Mouse (Mus musculus): ENCODE measurements around the gene Gnat1.

Gnat1 gene

DNA sequence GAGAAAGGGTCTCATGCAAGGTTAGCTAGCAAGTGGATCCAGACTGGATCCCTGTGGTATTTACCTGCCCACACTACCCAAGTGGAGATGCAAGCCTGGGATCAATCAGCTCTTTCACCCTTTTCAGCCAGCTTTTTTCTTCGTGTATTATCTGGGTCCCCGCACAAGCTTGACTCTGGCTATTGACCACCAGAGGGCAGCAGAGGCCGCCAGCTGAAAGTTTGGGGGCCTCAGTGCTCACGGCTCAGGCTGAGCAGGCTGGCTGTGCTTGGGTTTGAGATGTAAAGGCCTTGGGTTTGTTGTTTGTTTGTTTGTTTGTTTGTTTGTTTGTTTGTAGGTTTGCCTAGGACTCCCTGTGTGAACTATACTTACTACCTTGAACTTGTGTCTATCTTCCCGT lies 33.9 kb downstream of the Gnat1 start:
- peak; percentile 86 for DNase-seq (ENCODE audit: extremely low spot score)

DNA sequence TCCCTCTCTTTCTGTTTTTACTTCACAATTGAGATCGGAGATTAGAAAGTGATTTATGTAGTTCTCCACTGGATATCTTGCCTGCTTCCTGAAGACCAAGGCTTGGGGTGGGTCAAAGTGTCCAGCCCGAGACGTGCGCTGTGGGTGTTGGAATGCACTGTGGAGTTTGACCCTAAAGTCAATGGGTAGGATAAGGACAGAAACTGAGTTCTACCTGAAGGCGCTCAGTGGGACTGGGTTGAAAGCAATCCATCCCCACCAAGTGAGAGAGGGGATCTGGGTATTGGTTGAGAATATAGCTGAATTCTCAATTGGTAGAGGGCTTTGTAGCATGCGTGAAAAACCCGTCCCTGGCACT lies 34.4 kb downstream of the Gnat1 start:
- DNase-seq (ENCODE audit: extremely low spot score) = no peak

DNA sequence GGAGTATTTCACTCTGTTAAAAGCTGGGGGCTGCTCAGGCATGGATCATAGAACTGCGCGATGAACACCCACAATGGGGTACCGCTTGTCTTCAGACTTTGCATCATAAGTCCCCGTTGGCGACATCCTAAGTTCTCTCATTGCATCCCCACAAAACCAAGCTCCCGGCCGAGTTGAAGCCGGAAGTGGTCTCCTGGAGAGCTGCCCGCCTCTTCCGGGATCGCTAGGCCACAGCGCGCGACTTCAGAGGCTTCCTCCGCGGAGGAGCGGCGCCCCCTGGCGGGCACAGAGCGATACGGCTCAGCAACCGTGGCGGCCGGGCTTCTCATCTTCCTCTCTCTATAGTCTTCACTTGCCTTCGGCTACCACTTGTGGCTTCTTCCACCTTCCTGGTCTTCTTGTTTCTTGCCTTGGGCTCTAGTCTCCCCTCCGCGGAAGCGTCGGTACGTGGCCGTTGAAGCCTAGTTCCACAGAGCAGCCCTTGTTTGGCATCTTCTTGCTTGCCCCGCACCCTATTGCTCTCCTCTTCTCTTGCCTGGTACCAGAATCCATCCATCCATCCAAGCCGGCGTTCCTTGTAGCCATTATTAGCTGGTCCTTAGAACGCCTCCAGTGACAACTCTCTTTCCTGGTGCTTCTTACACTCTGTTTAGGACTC lies 34.9 kb downstream of the Gnat1 start:
- DNase-seq (ENCODE audit: extremely low spot score) = peak; percentile 89

DNA sequence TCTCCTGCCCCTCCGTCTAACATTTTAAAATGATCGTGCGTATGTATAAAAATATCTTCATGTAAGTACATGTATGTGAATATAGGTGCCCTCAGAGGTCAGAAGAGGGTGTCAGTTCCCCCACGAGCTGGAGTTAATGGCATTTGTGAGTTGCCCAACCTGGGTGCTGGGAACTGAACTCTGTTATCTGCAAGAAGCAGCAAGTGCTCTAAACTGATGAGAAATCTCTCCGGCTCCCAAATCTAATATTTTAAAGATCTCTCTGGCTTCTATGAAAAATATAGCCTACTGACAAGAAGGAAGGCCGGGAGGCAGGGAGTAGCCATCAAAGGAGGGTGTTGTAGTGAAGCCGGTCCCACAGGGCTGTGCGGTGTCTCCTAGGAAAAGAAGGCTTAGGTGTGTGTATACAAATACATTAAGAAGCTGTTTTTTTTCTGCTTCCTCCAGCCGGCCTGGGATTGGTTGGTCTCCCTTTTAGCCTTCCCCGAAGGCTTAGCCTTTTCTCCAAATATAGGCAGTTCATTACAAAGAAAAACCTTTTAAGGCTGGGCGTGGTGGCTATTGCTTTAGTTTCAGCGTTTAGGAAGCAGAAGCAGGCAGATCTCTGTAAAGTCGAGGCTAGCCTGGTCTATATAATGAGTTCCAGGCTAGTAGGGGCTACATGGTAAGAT lies 35.8 kb downstream of the Gnat1 start:
- no peak for DNase-seq (ENCODE audit: extremely low spot score)

DNA sequence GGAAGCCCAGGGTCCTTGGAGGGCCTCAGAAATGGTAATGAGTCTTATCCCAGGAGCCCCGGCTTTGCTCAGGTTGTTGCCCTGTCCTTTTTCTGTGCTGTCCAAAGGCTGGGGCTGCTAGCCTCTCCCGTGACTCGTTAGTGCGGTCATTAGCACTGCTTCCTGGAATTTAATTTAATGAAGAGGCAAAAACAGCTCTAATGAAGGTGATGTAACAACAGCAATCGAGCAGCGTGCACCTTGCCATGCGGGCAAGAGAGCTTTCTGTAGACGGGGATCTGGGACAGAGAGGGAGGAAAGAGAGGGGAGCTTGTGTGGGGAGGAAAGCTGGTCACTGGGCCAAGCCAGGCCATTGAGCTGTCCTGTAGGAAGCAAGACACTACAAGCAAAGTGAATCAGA lies 37.8 kb downstream of the Gnat1 start:
- no peak for DNase-seq (ENCODE audit: extremely low spot score)

DNA sequence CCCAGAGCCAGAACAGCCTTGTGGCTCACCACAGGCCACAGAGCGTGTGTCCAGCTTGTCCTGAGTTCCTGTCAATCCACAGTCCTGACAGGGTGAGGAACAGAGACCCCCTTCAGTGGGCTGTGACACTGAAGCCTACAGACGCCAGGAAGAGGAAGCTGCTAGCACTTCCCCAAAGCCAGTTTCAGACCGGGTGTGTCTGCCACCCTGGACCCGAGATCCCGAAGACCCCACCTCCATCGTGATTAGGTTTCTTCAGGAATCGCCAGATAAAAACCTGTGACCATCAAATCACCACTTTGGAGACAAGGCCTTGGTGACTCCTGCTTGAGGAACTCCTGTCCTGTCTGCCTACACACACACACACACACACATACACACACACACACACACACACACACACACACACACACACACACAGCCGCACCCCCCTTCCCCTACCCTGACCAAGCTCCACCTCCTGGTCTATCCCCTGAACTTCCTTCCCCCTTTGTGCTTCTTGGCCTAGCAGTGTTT lies 39.2 kb downstream of the Gnat1 start:
- DNase-seq (ENCODE audit: extremely low spot score) = no peak

DNA sequence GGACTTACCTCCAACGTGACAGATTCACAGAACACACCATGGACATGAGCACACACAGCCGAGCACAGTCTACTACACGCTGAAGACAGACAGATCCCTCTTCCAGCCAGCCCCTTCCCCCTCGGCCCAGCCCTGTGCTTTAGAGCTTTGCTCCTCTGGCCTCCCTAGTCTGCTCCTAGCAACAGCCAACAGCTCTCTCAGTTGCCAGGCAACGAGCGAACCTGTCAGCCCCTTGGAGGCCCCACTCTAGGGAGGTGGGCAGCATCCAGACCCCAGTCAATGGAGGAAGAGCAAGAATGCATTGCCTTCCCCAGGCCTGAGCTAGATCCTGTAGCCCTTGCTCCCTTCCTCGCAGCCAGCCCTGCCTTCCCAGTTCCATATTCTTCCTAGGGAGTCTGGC lies 42.4 kb downstream of the Gnat1 start:
- DNase-seq (ENCODE audit: extremely low spot score) = peak; percentile 72

DNA sequence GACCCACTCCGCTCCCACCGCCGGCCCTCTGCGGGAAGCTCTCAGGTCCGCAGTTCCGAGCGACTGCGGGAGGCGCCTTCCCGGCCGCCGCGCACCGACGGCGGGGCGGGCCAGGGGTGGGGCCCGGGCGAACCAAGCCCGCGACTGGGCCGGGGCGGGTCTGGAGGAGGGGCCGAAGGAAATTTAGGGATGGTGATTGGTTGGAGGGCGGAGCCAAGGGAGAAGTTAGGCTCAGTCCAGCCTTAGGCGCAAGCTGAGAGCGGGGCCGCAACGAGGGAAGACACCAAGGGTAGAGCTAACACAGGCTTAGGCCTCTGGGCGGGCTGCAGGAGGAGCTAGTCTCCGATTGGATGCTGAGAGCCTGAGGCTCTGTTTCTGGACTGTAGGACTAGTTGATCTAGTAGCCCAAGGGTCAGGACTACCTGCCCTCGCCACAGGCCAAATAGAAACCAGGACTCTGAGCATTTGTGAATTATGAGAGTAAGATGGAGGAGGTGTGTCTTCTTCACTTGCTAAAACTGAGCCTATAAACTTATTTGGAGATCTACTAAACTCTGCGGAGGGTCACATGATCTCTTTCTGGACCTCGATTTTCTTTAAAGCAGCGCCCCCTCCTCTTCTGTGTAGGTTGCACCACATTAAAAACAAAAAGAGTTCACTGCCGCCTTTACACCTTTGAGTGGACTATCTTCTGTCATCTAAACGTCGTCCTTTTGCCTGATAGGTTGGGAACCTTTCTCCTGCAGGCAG lies 44.1 kb downstream of the Gnat1 start, which contains the start of gene Gnai2:
Gnai2 (minus strand) TSS at position 89 of the 750 bp plus-strand sequence.
- DNase-seq (ENCODE audit: extremely low spot score) = peak; percentile 97

DNA sequence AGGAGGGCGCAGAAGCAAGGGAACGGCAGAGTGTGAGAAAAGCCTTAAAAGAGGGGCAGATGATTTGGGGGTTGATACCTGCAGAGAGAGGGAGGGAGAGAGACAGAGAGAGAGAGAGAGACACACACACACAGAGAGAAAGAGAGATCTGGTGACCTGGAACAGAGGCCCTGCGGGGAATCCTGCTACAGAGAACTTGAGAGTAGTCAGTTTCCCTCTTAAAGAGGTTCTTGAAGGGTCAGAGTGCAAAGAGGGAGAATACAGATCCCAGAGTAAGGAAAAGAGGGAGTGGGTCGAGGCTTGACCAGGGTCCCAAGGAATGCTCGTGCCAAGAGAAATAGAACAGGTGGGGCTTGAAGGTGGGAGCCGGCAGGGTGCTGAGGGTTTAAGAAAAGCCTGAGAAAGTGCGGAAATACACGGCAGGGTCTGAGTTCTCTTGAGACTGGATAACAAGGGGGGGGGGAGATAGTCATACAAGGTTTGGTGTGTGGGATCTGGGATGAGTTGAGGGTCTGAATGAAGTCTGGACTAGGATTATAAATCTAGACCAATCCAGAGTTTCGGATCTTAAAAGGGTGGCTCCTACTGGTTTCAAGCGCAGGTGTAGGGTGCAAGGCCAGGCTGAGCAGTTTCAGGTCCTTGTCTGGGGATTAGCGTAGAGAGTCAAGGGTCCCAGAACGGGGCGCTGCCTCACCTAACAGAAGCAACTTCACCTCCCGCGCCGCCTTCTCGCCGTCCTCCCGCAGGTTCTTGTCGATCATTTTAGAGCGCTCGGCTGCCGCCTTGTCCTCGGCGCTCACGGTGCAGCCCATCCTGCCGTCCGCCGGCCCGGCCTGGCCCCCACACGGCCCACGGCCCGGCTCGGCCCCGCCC lies 44.9 kb downstream of the Gnat1 start:
- no peak for DNase-seq (ENCODE audit: extremely low spot score)

DNA sequence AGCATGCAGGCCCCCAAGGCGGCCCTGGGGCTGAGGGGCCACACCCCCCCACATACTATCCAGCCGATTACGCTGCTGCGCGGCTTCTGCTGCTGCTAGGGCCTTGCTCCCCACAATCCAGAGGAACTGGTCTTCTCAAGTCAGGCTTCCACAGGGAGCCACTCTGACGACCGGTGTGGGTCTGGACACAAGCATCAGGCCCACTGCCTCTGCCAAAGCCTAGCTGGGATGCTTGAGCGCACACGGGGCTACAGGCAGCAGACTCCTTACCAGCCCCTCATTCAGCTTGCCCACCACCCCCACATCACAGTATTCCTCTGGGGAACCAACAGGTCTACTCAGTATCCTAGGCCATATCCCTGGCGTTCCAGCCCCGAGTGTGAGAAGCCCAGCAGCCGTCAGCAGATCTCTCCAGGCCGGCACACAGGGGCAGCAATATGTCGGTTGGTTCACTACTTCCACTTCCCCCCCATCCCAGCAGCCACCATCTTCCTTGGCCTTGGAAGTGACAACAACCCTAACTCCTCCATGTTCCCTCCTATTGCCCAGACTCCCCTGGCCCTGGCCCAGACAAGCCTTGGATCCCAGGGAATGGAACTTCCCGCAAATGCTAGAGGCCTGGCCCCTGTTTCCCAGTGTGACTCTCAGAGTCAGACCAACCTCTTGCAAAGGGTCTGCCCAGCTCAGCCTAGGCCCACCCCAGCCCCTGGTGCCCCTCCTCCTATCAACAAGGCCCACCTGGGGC lies 45.7 kb downstream of the Gnat1 start:
- DNase-seq (ENCODE audit: extremely low spot score) = peak; percentile 52

DNA sequence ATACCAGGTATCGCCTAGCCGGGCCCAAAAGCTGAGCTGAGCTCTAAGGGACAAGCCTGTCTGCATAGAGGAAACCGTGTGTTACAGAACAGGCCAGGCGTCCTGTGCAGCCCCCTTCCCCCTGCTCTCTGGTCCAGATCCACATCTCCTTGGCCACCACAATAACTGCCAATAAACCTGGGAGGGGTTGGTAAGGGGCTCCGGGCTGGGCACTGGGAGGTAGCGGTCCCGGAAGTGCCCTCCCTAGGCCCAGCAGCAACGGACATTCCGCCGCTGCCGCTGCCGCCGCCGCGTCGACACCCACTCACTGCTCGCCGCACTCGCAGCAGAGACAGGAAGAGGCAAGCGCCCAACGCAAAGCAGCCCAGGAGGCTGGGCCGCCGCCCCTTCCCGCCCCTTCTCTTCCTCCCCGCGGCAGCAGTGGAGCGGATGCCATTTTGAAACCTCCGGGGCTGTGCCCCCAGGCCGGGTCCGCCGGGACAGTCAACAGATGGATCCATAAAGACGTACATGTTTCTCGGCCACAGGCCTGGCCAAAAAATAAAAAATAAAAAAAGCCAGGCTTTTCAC lies 46.3 kb downstream of the Gnat1 start:
- DNase-seq (ENCODE audit: extremely low spot score) = peak; percentile 77

DNA sequence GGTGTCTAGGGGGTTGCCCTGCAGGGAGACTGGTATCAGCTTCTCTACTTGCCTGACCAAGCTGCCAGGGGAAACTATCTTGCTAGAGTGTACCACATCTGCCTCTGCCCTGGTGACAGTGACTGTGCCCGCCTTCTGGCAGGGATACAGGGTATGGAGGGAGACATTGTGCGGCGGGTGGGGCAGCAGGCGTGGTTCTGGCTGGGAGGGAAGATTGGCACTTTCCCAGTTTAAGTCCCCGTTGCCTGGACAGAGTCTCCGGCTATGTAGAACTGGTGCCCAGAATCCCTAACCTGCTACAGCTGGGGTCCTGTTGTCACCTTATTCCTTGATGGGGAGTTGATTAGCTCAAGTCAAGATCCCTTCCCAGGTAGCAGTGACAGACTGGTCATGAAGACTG lies 47.0 kb downstream of the Gnat1 start:
- no peak for DNase-seq (ENCODE audit: extremely low spot score)

DNA sequence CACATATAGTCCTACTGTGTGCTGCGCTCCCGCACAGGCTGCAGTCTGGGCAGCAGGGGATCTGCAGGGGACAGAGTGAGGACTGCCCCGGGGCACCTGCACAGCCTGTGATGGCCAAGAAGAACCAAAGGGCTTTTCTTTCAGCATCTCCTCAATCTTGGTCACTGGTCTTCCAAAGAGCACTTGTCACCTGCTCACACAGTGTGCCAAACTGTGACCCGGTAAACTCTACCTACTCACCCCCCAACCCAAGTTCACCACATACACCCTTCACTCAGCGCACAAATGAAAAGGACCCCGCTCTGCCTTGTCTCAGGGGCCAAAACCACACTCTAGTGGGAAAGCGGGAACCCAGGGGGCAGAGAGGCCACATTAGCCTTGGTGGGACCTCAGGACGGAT lies 47.7 kb downstream of the Gnat1 start:
- no peak for DNase-seq (ENCODE audit: extremely low spot score)

DNA sequence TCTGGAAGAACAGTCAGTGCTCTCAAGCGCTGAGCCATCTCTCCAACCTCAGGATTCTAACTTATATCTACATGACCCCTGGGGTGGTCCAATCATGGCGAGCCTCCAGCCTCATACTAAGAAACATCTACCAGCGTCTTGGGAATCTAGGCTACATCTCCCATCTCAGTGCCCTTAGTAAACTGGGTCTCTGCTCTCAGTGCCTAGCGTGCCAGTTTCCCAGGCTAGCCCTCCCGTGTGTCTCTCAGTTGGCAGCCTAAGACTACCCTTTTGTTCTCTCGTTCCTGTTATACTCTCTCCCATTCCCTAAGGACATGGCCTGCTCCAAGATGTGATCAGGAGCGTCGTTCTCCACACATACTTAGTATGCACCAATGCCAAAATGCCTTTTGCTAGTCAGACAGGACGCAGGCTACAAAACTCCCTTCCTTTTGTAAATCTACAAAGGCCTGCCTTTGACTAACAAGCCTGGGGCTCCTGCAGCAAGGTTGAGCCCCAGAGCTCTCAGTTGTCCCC lies 48.1 kb downstream of the Gnat1 start:
- DNase-seq (ENCODE audit: extremely low spot score) = no peak

DNA sequence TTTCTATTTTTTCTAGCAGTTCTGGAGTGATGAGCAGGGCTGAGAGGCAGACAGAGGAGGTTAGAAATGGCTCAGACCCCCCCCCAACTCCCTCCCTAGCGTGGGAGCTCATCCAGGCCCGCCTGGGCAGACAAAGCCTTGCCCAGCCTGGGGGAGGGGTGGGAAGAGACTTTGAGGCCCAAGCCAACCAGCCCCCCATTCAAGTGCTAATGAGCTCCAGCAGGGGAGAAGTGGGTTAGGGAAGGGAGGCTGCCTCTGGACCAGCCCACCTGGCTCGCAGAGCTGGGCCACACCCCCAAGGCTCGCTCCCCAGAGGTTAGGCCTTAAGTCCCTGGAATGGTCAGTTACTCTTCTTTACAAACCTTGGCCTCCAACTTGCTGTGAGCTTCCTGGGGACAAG lies 48.9 kb downstream of the Gnat1 start:
- peak; percentile 82 for DNase-seq (ENCODE audit: extremely low spot score)

DNA sequence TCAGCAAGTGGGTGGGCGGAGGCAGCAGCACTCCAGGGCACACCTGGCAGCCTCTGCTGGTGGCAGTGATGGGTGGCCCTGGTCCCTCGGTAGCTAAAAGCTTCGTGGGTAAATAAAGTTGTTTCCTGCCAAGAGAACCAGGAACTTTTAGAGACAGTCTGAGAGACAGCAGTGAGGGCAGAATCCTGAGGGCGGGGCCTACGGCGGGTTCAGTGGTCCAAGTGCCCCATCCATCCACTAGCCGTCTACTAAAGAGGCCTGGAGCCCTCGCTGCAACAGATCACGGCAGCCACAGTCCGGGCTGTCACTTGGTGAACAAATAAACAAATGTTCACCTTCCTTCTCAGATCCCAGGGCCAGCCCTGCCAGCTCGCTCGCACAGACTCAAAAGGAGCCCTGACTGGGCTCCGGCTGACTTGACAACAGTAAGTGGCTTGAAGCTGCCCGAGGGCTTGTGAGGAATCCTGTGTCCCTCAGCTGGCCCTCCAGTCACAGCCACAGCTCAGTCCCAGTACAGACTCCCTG lies 49.5 kb downstream of the Gnat1 start:
- DNase-seq (ENCODE audit: extremely low spot score) = peak; percentile 64

DNA sequence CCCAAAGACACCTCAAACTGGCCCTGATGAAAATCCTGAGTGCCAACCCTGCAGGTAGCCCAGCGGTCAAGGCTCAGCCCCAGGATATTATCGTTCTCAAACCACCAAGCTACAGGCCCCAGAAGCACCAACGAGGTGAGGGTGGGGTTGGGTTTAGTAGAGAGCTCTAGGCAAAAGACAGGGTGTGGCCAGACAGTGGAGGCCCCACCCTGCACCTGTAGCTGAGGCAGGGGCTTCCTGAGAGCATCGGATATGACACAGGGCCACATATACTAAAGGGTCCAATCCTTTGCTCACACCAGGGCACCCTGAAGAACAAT lies 50.1 kb downstream of the Gnat1 start:
- no peak for DNase-seq (ENCODE audit: extremely low spot score)

DNA sequence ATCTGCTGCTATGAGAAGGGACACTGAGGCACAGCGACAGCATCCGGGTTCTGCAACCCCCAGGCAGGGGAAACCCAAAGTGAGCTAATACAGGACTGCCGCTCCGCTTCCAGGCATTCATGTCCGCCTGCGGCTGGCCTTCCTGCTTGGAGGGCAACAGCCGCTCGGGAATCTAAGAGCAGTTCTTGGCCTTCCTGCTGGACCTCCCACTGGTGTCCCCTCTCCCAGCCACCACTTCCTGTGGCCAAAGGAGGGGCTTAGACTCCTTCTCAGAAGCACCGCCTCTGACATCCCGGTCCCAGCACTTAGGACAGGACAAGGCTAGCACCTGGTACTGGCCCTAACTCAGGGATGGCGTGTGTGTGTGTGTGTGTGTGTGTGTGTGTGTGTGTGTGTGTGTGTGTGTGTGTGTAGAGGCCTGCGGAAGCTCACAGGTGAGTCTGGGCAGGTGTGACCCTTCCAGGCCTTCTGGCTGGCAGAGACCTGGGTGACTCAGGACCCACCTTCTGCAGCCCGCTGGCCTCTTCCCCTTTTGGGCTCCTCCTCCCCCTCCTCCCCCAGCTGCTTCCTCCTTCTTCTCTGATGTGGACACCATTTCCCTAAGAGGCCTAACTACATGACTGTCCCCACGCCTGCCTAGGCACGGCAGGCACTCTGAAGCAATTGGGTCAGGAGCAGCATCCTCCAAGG lies 50.6 kb downstream of the Gnat1 start:
- DNase-seq (ENCODE audit: extremely low spot score) = no peak

DNA sequence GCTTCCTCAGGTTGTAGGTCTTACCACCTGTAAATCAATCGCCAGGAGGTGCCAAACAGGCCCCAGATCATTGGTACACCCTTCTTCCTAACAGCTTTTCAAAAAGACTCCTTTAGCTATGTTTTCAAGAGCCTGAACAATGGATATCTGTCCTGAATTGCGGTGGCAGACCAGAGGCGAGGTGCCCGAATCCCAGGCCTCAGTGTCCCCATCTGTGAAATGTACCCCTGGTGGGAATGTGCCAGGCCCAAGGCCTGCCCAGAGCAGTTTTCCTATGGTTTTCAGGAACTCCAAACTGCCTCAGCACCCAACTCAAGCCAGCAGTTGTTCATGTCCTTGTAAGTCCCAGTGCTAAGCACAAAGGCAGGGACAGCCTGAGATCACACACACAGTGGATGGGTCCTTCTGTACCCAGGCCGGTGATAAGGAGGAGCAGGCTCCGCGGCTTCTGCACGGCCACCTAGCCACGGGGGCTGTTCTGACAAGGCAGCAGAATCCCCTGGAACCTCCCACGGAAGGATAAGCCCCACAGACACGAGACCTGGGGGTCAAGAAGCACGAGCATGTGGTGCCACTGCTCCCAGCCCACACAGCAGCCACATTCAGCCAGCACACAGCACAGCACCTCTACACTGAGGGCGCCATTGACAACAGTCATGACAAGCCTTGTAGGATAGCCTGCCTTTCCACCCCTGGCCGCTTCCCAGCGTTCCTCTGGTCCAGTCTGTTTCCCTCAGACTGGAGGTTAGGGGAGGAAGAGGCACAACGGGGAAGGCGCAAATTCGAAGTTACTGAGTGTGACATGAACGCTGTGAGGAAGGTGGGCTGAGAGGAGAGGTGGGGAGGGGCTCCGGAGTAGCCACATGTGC lies 51.9 kb downstream of the Gnat1 start:
- DNase-seq (ENCODE audit: extremely low spot score) = no peak
